Mouse (Mus musculus): Measurements from ENCODE around the gene Vps51.

- TF ChIP-seq CTCF (IDR thresholded peaks at IDR 0.05; ENCODE audit: low read depth, low read length) (peak; percentile 26; the same call in 1 of the 2 replicates), POLR2A (IDR thresholded peaks at IDR 0.05; ENCODE audit: borderline replicate concordance, low read depth, low read length) (no peak)
Measured at GRCm38 (mm10) chr19:6126289-6126688, 49.3 kb upstream of the Vps51 start.
